Mouse (Mus musculus) liver (tissue): ENCODE results near the gene Asl.
A peak's percentile ranks its signal among the peaks of the same experiment; 100 is the strongest.
"Not testable (repeated sequence)": the region's sequence is repeated elsewhere in the genome, so short reads cannot be mapped to it uniquely, and the experiment has no call there.

Source experiments
- DNase-seq: peaks from one replicate; pipeline ENCODE4 v3.0.0-alpha.2; 2020; ENCODE audit warnings: mixed read lengths

The Asl gene

DNA sequence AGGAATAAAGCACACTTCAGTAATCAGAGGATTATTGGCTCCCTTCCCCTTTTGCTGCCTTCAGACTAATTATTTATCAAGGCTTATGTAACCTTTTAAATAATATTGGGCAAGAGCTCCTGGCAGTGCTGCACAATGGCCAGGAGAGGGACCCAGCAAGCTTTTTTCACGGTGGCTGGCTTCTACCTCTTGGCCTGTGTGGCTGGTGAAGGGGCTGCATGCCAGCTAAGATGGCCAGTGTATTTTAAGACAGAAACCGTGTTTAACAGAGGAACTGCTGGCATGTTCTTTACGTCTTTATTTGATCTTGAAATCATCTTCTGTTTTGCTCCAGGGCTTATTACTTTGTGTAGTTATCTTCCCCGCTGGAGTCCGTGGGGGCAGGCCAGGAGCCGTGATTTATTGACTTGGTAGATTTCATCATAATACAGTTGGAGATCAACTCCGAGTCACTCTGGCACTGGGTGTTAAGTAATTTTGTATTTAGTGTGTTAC is 15.2 kb upstream of the Asl start:
- peak; percentile 24 for DNase-seq

DNA sequence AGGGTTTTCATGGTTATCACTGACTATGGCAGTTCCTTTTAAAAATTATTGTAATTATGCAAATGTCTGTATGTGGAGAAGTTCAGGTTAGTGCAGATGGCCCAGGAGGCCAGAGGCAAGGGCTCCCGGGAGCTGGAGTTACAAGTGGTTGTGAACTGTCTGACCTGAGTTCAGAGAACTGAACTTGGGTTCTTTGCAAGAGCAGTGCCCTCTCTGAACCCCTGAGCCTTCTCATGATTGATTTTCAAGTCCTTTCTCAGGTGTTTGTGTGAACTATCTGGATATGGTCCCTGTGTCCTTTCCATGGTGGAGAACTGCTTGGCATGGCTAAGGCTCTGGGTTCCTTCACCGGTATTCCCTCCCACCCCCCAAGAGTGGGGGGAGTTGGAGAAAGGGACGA is 14.7 kb upstream of the Asl start:
- DNase-seq = no peak

DNA sequence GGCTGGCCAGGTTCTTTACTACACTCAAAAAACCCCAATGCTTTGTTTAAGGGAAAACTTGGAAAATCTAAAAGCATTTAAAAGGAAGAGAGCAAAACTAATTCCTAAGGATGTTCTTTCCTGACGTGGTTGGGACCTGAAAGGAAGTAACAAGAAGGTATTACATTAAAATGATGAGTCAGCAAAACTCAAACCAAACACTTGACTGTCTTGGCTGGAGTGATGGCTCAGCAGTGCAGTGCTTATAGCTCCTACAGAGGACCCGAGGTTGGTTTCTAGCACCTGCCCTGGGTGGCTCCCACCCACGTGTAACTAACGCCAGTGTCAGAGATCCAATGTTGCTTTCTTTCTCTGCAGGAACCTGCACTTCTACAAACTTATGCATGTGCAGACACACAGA is 12.2 kb upstream of the Asl start:
- no peak for DNase-seq

DNA sequence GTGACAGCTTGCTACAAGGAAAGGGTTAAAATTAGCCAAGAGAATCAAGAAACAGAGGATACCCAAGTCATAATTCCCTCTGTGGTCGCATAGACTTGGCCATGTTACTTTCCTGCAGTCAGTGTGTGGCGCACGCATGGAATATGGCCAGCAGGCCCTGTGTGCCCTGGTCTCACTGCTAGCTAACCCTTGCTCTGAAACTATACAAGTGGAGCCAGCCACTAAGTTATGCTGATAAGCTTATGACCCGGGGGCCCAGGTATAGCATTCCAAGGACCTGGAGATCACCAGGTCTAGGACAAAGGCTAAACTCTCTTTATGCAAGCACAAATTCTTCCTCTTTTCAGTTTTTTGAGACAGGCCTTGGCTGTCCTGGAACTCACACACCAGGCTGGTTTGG is 11.8 kb upstream of the Asl start:
- DNase-seq = no peak

DNA sequence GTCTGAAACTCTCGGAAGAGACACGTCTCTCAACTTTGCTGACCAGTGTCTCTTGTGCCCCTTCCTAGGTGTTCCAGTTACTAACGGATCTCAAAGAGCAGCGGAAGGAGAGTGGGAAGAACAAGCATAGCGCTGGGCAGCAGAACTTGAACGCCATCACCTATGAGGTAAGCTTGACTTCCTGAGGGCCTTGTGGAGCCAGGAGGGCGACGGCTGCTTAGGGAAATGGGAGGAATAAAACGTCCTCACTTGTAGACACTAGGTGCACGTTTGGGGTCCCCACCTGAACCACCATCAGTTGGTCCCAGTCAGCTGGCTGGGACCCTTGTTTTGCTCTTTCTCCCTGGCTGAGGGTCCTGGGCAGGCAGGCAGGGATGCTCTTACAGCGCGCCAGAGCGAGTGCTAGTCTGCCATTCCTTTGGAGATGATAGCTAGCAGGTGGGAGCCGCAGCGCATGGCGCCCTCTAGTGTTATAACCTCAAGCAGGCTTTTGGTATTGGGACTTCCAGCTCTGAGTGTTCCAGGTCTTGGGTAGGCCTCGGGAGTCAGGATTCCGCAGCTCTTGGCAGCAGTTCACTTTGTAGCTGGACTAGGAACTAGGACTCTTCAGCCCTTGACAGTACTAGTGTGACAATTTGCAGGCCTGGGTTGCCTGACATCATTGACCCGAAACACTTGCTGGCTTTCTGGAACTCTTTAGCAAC is 8.9 kb upstream of the Asl start:
- DNase-seq = peak; percentile 70

DNA sequence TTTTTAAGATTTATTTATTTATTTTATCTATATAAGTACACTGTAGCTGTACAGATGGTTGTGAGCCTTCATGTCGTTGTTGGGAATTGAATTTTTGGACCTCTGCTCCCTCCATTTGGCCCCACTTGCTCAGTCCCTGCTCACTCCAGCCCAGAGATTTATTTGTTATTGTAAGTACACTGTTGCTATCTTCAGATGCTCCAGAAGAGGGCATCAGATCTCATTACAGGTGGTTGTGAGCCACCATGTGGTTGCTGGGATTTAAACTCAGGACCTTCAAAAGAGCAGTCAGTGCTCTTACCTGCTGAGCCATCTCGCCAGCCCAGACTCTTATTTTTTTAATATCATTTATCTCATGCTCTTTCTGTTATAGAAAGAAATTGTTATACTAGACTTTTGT is 7.3 kb upstream of the Asl start:
- not testable (repeated sequence) for DNase-seq

DNA sequence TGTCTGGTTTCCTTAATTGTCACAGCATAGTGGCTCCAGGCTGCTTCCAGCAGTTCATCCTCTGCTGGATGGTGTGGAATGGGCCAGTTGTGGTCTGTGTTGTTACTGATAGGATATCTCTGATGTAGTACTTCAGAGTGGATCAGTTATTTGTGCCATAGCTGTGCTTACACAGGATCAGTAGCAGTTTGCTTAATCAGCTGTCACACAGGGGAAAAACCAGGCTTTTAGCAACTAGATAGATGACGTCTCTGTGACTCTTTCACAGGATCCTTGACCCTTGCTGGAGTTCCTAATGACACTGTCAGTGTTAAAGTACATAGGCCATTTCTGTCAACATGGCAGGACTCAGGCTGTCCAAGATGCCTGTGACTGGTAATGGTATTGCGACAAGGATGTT is 4.8 kb upstream of the Asl start:
- no peak for DNase-seq

DNA sequence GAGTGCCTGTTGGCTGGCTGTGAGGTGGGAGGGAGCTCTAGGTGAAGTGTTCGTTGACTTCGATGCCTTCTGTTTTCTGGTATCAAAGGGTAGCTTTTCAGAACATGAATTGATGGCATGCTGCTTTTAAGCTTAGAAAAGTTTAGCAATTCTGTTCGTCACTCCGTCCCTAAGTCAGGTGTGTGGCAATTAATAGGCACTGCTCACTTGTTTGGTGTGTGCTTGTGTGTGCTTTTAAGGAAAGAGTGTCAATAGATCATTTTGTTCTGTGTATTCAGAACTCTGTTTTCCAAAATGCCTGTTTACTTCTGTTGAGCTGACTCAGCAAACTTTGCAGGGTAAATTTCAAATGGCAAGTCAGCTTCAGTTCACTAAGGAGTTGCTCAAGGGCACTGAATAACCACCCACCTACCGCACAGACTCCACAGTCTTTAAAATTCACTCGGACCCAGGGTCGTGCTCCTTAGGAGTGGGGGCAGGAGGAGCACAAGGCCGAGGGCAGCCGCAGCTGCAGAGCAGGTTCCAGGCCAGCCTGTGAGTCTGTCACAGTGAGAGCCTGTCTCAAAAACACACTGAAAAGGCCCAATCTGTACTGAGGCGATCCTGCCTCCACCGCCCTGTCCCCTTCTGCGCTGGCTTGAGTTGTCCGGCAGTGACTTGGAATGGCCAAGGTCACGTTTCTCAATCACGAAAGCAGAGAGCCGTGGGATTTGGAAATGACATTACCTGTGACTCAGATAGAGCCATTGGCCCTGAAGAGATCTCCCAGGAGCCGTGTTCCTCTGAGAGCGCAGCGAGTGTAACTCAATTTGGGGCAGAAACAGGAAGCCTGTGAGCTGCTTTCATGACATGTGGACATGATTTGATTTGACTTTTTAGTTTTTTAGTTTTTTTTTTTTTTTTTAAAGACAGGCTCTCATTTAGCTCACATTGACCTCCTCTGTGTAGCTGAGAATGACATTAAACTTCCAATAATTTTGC is 2.7 kb upstream of the Asl start:
- DNase-seq = no peak

DNA sequence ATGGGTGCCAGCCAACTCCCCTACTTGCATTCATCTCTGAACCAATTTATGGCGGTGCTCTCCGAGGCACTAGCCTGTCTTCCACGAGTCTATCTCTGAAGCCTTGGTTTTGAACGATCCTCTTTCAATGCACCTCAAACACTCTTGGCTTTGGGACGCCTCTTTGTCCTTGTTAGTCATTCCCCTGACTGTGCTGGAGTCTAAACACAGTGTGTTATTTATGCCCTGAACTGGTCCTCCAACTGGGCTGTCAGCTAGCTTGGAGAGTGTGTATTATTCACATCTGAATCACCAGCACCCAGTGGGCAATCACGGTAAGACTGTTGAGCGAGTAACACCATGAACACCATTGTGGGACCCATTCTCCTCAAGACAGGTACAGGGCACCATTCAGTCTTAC is 1.4 kb downstream of the Asl start:
- no peak for DNase-seq

DNA sequence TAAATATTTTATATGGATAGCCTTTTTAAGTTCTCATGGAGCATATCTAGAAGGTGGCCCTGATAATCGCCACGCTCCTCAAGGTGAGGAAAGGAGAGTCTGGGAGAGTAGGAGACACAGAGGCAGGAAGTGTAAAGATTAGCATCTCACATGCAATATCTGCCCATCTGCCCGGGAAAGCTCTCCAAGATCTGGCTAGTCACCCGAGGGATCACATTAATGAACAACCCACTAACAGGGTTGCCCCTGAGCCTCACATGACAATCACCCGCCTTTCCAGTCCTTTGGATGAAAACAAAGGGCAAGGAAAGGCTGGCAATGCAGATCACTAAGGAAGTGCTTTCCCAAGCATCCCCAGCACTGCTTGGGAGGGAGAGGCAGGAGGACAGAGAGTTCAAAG is 1.9 kb downstream of the Asl start:
- DNase-seq = no peak

DNA sequence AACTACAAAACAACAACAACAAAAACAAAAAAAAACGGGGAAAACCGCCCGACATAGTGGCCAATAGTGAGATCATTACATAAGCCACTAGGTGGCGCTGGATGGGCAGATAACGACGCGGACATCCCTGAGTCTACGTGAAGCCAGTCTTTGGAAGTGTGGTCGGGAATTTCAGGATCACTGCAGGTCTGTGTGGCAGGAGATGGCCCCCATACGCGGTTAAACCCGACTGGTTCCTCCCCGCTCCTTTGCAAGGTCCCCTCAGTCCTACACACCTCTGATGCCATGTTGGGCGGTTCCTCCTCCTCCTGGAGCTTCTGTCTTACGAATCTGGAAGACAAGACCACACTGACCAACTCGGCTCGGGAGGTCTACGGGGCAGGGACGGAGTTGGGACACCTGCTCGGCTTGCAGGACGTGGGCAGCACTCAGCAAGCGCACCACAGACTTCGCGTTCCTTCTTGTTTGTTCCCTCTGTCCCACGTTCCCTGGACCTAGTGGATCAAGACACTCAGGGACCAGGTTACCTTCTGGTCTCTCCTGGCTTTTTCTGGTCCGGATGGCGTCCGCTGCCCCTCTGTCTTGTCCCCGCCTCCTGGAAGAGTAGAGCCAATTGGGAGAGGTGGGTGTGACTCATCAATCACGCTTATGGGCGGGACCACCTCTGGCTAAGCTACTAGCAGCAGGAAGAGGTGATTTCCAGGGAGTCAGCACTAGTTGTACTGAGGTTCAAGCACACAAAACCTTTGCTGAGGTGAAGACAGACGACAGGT is 5.1 kb downstream of the Asl start:
- DNase-seq = peak; percentile 90

DNA sequence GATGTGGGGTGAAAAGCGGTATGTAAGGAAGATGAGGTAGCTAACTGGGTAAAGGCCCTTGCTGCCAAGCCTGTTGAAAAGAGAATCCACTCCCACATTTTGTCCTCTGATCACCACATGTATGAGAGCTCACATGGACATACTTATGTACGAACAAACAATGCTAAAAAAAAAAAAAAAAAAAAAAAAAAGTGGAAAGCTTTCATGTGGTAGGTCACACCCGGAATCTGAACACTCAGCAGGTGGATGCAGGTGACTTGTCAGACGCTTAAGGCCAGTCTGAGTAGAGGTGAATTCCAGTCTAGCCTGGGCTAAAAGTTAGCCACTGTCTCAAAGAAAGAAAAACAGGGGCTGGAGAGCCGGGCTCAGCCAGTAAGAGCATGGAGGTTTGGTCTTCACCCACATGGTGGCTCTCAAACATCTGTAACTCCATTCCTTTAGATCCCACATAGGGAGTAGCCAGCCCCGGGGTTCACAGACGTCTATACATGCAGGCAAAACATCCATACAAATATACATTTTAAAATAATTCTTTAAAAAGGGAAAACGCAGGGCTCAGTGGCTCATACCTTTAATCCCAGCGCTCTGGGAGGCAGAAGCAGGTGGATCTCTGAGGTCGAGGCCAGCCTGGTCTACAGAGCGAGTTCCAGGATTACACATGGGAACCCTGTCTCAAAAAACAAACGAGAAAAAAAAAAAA is 5.8 kb downstream of the Asl start:
- no peak for DNase-seq

DNA sequence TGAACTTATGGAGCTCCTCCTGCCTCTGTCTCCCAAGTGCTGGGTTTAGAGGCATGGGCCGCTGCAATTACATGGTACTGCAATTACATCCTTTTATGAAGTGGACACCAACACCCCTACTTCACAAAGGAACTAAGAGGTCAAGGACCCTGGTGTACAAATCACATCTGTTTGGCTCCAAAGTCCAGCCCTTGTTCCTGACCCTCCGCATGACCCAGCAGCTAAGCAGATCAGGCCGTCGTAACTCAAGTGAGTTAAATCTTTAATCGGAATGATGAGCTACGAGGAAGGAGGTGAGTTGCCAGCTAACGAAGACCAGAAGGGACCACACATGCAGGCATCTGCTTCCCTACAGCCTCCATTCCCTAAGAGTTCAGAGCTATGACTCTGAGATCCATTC is 6.7 kb downstream of the Asl start:
- no peak for DNase-seq

DNA sequence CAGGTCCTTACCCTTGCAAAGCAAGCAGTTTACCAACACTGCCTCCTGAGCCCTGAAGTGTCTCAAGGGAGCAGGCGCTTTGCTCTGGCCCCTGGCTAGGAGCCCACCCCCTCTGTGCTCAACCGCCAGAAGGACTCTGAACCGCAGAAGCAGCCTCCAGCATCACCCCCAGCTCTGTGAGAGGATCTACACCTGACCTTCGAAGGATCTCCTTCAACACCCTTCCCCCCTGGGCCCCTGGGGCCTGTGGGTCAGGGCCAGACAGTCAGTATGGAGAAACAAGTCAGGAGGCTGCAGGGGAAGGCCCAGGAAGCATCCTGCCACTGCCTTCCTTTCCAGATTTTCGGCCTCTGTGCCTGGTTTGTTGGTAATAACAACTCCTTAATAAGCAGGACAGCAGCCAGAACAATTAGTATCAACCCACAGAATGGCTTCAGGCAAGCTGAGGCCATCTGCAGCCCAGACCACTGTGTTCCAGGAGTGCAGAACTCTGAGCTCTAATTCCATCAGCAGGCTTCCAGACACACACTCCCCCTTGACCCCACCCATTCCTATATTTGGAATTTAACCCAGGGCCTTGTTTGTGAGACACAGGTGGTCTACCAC is 7.6 kb downstream of the Asl start:
- DNase-seq = no peak

DNA sequence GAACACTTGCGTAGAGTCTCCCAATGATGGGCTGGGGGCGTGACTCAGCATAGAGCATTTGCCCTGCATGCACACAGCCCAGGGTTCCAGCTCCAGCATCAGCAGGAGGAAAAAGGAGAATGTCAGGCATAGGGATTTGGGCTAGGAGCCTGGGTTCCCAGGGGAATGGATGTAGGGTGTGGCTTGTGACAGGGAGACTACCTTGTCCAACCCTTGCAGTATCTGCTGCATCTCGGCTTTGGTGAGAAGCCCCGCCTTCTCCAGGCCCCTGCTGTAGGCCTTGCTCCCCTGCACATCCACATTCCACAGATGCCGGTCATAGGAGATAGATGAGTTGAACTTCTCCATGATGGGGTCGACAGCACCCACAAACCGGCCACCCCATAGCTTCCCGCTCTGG is 9.6 kb downstream of the Asl start:
- no peak for DNase-seq

DNA sequence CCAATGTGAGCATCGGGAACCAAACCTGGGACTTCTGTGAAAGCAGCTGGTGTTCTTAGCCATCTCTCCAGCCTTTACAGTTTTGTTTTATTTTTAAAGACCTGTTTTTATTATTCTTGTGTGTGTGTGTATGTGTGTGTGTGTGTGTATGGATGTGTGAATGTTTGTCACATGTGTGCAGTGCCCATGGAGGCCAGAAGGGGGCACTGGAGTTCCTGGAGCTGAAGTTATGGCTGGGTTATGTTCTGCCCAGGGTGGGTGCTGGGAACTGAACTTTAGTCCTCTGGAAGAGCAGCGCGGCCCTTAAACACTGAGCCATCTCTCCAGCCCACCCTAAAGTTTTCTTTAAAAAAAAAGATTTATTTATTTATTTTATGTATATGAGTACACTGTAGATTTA is 13.9 kb downstream of the Asl start:
- no peak for DNase-seq

DNA sequence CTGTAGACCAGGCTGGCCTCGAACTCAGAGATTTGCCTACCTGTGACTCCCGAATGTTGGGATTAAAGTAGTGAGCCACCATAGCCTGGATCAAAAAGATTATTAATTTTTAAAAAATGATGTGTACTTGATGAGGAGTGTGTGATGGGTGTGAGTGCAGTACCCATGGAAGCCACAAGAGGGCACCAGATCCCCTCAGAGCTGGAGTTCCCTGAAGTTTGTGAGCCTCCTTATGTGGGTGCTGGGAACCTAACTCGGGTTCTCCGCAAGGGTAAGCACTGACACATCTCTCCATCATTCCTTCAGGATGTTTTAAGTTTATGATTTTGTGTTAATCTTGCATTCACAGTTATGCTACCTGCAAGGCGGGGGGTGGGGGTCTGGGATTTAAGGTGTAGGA is 18.1 kb downstream of the Asl start:
- DNase-seq = no peak

DNA sequence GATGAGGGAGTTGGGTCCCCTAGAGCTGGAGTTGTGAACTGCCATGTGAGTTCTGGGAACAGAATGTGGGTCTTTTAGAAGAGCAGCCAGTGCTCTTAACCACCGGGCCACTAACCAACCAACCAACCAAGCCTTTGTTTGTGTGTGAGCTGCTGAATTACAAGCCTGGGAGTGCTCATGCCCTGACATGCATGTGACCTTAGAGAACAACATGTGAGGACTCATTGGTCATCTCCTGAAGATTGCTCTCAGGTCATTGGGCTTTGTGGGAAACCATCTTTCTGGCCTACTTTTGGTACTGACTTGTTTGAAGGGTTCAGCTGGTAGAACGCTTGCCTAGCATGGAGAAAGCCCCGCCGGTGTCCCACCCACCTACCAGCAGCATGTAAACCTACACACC is 19.3 kb downstream of the Asl start:
- no peak for DNase-seq

DNA sequence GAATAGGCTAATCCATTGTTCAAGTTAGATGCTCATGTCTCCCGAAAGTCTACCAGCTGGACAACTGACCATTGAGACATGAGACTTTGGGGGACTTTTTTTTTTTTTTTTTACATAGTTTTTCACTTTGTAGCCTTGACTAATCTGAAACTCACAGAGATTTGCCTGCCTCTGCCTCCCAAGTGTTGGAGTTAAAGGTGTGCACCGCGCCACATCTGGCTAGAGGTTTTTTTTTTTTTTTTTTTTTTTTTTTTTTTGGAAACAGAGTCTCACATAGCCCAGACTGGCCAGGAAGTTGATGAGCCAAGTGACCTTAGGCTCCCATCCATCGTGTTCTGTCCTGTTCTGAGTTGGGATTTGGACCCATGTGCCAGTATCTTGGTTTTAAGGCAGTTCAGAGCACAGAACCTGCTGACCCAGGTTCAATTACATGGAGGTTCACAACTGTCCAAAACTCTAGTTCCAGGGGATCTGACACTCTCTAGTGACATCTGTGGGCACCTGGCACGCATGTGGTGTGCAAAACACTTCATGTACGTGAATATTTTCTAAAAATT is 20.9 kb downstream of the Asl start:
- no peak for DNase-seq

DNA sequence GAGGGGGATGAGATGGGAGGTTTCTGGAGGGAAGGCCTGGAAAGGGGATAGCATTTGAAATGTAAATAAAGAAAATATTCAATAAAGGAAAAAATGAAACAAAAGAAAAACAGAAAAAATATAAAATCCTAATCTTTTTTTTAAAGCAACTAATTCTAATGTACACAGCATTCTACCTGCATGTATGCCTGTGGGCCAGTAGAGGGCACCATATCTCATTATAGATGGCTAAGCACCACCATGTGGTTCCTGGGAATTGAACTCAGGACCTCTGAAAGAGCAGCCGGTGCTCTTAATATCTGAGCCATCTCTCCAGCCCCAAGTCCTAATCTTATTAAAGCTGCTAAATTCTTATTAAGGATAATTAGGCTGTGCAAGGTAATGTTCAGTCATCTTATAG is 21.7 kb downstream of the Asl start:
- no peak for DNase-seq

DNA sequence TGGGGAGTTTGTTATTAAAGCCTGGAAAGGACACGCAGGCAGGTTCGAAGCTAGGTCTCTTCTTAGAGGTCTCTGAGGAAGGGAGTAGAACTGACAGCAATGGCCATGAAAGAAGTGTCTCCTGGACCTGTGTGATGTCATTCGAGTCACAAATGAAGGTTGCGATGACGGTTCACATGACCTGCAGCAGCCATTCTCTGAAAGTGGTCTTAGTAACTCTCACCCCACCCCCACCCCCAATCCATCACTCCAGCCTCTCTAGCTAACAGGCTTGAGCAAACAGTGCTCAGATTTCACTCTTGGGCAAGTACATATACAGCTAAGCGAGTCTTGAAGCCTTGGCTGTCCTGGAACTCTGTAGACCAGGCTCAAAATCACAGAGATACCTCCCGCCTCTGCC is 25.8 kb downstream of the Asl start:
- DNase-seq = peak; percentile 25
